15 mouse cellular contexts compared by ENCODE assay signal in the genomic region with DNA sequence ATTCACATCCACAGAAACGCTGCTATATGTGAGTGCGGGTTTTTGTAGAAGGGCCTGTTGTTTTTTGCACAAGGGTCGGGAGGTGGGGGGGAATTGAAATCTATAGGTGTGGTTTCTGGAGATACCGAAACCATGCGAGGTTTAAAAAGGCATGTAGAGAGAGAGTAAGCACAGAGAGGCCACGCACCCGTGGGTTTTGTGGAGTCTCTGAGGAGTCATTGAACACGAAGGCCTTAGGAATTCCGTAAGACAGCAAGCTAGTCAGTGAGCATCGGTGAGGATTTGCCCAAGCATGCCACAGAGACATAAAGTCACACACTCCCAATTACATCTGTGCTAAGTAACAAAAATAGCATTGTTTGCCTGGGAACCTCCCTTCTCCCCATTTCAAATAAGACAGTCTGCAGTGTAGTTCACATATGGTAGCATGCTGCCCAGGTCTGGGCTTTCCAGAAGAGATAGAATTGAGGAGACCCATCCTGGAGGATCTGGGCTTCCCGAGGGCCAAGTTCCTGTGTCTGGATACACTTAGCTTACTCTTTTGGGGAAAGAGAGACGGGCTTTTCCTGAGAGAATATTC. TPM values are rescaled to one million over a fixed set of nuclear protein-coding genes. Genes with fewer than 3 reads are reported as not detected.
DNase-seq lines count a peak whose midpoint lies in the region; ATAC-seq lines count a peak whose summit lies in the region.
"Had no signal": no experiment of that assay in that cellular context is flagged by ENCODE, and none has a peak within 500 bp of the region (broad histone marks: within the 10 kb centered on the region; RNA-seq: fewer than 3 reads in every experiment).

No protein-coding gene starts in this region.

- peaks cover 45% of the 10 kb centered on the region for H3K4me1 ChIP-seq in kidney, embryonic 14.5 days (ENCODE audit: control insufficient read depth, insufficient read depth, low read length)
- H3K4me1 ChIP-seq in intestine, embryonic 16.5 days (ENCODE audit: control insufficient read depth, insufficient read depth, low read length) = peaks cover 3% of the 10 kb centered on the region; the same call in 1 of the 2 replicates
- peaks cover 23% of the 10 kb centered on the region for H3K4me1 ChIP-seq in neural tube, embryonic 11.5 days (ENCODE audit: control insufficient read depth, insufficient read depth, low read length)
- no peaks in the 10 kb centered on the region for H3K4me1 ChIP-seq in forebrain, embryonic 13.5 days

- WGBS in kidney, embryonic 14.5 days = 4% methylated on average over 12 of the region's 12 CpGs
- 6% methylated on average over 12 of the region's 12 CpGs for WGBS in intestine, embryonic 16.5 days
- WGBS in neural tube, embryonic 11.5 days = 4% methylated on average over 12 of the region's 12 CpGs
- 5% methylated on average over 12 of the region's 12 CpGs for WGBS in forebrain, embryonic 13.5 days

- peak overlapping the region; percentile 71 for H3K4me2 ChIP-seq in kidney, embryonic 14.5 days (replicated peaks; ENCODE audit: low read depth, low read length)
- no peak overlapping the region for H3K4me2 ChIP-seq in intestine, embryonic 16.5 days (ENCODE audit: low read depth, low read length)
- H3K4me2 ChIP-seq in neural tube, embryonic 11.5 days (ENCODE audit: low read depth) = peak overlapping the region; percentile 41
- no peak overlapping the region for H3K4me2 ChIP-seq in forebrain, embryonic 13.5 days

- H3K27me3 ChIP-seq in kidney, embryonic 14.5 days (ENCODE audit: control insufficient read depth, insufficient read depth, low read length) = peaks cover 3% of the 10 kb centered on the region; the same call in 1 of the 2 replicates
- peaks cover 74% of the 10 kb centered on the region for H3K27me3 ChIP-seq in intestine, embryonic 16.5 days (replicated peaks; ENCODE audit: control insufficient read depth, insufficient read depth, low read length)
- peaks cover 61% of the 10 kb centered on the region for H3K27me3 ChIP-seq in neural tube, embryonic 11.5 days (ENCODE audit: control insufficient read depth, insufficient read depth, low read length)
- H3K27me3 ChIP-seq in forebrain, embryonic 13.5 days = peaks cover 100% of the 10 kb centered on the region

- peak overlapping the region; percentile 93 for H3K27ac ChIP-seq in kidney, embryonic 14.5 days (ENCODE audit: low read depth, low read length)
- no peak overlapping the region for H3K27ac ChIP-seq in intestine, embryonic 16.5 days (ENCODE audit: low read length)
- H3K27ac ChIP-seq in neural tube, embryonic 11.5 days (ENCODE audit: low read depth, low read length) = peak overlapping the region; percentile 76
- H3K27ac ChIP-seq in forebrain, embryonic 13.5 days = no peak overlapping the region

- no peak for DNase-seq in kidney, adult 18-20 months
- peak; percentile 22 for DNase-seq in embryo, embryonic 11 days
- DNase-seq in neural tube, embryonic 11.5 days (ENCODE audit: low spot score) = peak; percentile 16
- no peak for DNase-seq in left cerebral cortex, adult 11 months (ENCODE audit: low spot score)
- DNase-seq: cerebellum, postnatal 36 days; right cerebral cortex, postnatal 14 days; thymus, adult 2 months had no signal

- ATAC-seq in kidney, embryonic 14.5 days (ENCODE audit: low FRiP score, low TSS enrichment) = no peak
- ATAC-seq in intestine, embryonic 16.5 days = no peak
- ATAC-seq in neural tube, embryonic 11.5 days (ENCODE audit: insufficient read depth, low FRiP score, low TSS enrichment) = no peak
- no peak for ATAC-seq in forebrain, embryonic 13.5 days
- ATAC-seq: hindbrain, embryonic 16.5 days; midbrain, embryonic 16.5 days had no signal

- H3K9ac ChIP-seq in kidney, embryonic 14.5 days (ENCODE audit: low read depth, low read length) = peak overlapping the region; percentile 94
- 0 out of 2 replicates have a peak overlapping the region, but pooled peaks have one; percentile 10 for H3K9ac ChIP-seq in intestine, embryonic 16.5 days (ENCODE audit: low read depth, low read length)
- H3K9ac ChIP-seq in neural tube, embryonic 11.5 days (ENCODE audit: low read length) = peak overlapping the region; percentile 84
- no peak overlapping the region for H3K9ac ChIP-seq in forebrain, embryonic 13.5 days

- no peaks in the 10 kb centered on the region for H3K36me3 ChIP-seq in kidney, embryonic 14.5 days (ENCODE audit: control insufficient read depth, insufficient read depth, low read length)
- no peaks in the 10 kb centered on the region for H3K36me3 ChIP-seq in intestine, embryonic 16.5 days (ENCODE audit: control insufficient read depth, insufficient read depth, low read length)
- no peaks in the 10 kb centered on the region for H3K36me3 ChIP-seq in neural tube, embryonic 11.5 days (ENCODE audit: control insufficient read depth, insufficient read depth, low read length)
- H3K36me3 ChIP-seq in forebrain, embryonic 13.5 days (ENCODE audit: poor library complexity, severe bottlenecking) = no peaks in the 10 kb centered on the region

- H3K9me3 ChIP-seq in kidney, embryonic 14.5 days (ENCODE audit: control insufficient read depth, low read length) = no peaks in the 10 kb centered on the region
- H3K9me3 ChIP-seq in intestine, embryonic 16.5 days (ENCODE audit: control insufficient read depth, low read length) = no peaks in the 10 kb centered on the region
- H3K9me3 ChIP-seq in neural tube, embryonic 11.5 days (ENCODE audit: control insufficient read depth, low read length) = no peaks in the 10 kb centered on the region
- peaks cover 7% of the 10 kb centered on the region for H3K9me3 ChIP-seq in forebrain, embryonic 13.5 days (replicated peaks)

- peak overlapping the region; percentile 77 for H3K4me3 ChIP-seq in kidney, embryonic 14.5 days (ENCODE audit: low read length)
- H3K4me3 ChIP-seq in intestine, embryonic 16.5 days (ENCODE audit: low read length) = peak overlapping the region; percentile 38
- H3K4me3 ChIP-seq in neural tube, embryonic 11.5 days (ENCODE audit: low read depth, low read length) = peak overlapping the region; percentile 57
- H3K4me3 ChIP-seq in forebrain, embryonic 13.5 days = no peak overlapping the region

RNA-seq across cellular contexts. Expression of gene Hoxb9, which starts 18.6 kb away (rescaled TPM):
- 30.0 and 41.4 TPM in 2 replicates for polyA plus RNA-seq in kidney, embryonic 14.5 days (2014; fragmentation: Nextera tagmentation; extraction: Ambion mirVana)
- polyA plus RNA-seq in intestine, embryonic 16.5 days (2015; fragmentation: Nextera tagmentation; extraction: Ambion mirVana) = 0.99 and 1.2 TPM in 2 replicates
- 60.7 and 67.9 TPM in 2 replicates for polyA plus RNA-seq in neural tube, embryonic 11.5 days (2014; fragmentation: Nextera tagmentation; extraction: Ambion mirVana)
- not detected in 2 replicates for polyA plus RNA-seq in forebrain, embryonic 13.5 days (2015; fragmentation: Nextera tagmentation; extraction: Ambion mirVana)
- polyA plus RNA-seq: frontal cortex, adult 2 months; heart, postnatal 0 days; liver, adult 2 months; midbrain, embryonic 16.5 days had no signal

RNA-seq across cellular contexts. Expression of gene Hoxb8, which starts 29.1 kb away (rescaled TPM):
- 12.7 and 18.6 TPM in 2 replicates for polyA plus RNA-seq in kidney, embryonic 14.5 days (2014; fragmentation: Nextera tagmentation; extraction: Ambion mirVana)
- 0.71 and 0.97 TPM in 2 replicates for polyA plus RNA-seq in intestine, embryonic 16.5 days (2015; fragmentation: Nextera tagmentation; extraction: Ambion mirVana)
- polyA plus RNA-seq in neural tube, embryonic 11.5 days (2014; fragmentation: Nextera tagmentation; extraction: Ambion mirVana) = 27.9 and 28.2 TPM in 2 replicates
- not detected in 2 replicates for polyA plus RNA-seq in forebrain, embryonic 13.5 days (2015; fragmentation: Nextera tagmentation; extraction: Ambion mirVana)
- polyA plus RNA-seq: frontal cortex, adult 2 months; heart, postnatal 0 days; midbrain, embryonic 16.5 days had no signal

RNA-seq across cellular contexts. Expression of gene Hoxb7, which starts 33.8 kb away (rescaled TPM):
- polyA plus RNA-seq in kidney, embryonic 14.5 days (2014; fragmentation: Nextera tagmentation; extraction: Ambion mirVana) = 58.6 and 61.9 TPM in 2 replicates
- polyA plus RNA-seq in intestine, embryonic 16.5 days (2015; fragmentation: Nextera tagmentation; extraction: Ambion mirVana) = 10.0 and 11.3 TPM in 2 replicates
- polyA plus RNA-seq in neural tube, embryonic 11.5 days (2014; fragmentation: Nextera tagmentation; extraction: Ambion mirVana) = 65.5 and 65.9 TPM in 2 replicates
- not detected in 2 replicates for polyA plus RNA-seq in forebrain, embryonic 13.5 days (2015; fragmentation: Nextera tagmentation; extraction: Ambion mirVana)
- polyA plus RNA-seq: frontal cortex, adult 2 months; midbrain, embryonic 16.5 days had no signal

RNA-seq across cellular contexts. Expression of gene Hoxb6, which starts 39.6 kb away (rescaled TPM):
- polyA plus RNA-seq in kidney, embryonic 14.5 days (2014; fragmentation: Nextera tagmentation; extraction: Ambion mirVana) = 44.1 and 53.1 TPM in 2 replicates
- 11.1 and 11.3 TPM in 2 replicates for polyA plus RNA-seq in intestine, embryonic 16.5 days (2015; fragmentation: Nextera tagmentation; extraction: Ambion mirVana)
- polyA plus RNA-seq in neural tube, embryonic 11.5 days (2014; fragmentation: Nextera tagmentation; extraction: Ambion mirVana) = 81.4 and 87.2 TPM in 2 replicates
- polyA plus RNA-seq in forebrain, embryonic 13.5 days (2015; fragmentation: Nextera tagmentation; extraction: Ambion mirVana) = not detected in 2 replicates
- polyA plus RNA-seq: frontal cortex, adult 2 months; heart, postnatal 0 days; midbrain, embryonic 16.5 days had no signal

RNA-seq across cellular contexts. Expression of gene Hoxb5, which starts 50.5 kb away (rescaled TPM):
- 22.1 and 24.3 TPM in 2 replicates for polyA plus RNA-seq in kidney, embryonic 14.5 days (2014; fragmentation: Nextera tagmentation; extraction: Ambion mirVana)
- polyA plus RNA-seq in intestine, embryonic 16.5 days (2015; fragmentation: Nextera tagmentation; extraction: Ambion mirVana) = 26.4 and 28.7 TPM in 2 replicates
- polyA plus RNA-seq in neural tube, embryonic 11.5 days (2014; fragmentation: Nextera tagmentation; extraction: Ambion mirVana) = 49.0 and 49.1 TPM in 2 replicates
- 0.09 TPM in 1 of 2 replicates, not detected in the other for polyA plus RNA-seq in forebrain, embryonic 13.5 days (2015; fragmentation: Nextera tagmentation; extraction: Ambion mirVana)
- polyA plus RNA-seq: frontal cortex, adult 2 months; midbrain, embryonic 16.5 days had no signal

Comparison
In these comparisons a context has a peak if more than half of its experiments do, and no peak if none do; other contexts are left out.
1. H3K27ac ChIP-seq: peak in kidney, embryonic 14.5 days (single experiment) and neural tube, embryonic 11.5 days (single experiment); none in intestine, embryonic 16.5 days (single experiment) and forebrain, embryonic 13.5 days (single experiment).
2. H3K4me2 ChIP-seq: peak in kidney, embryonic 14.5 days (single experiment) and neural tube, embryonic 11.5 days (single experiment); none in intestine, embryonic 16.5 days (single experiment) and forebrain, embryonic 13.5 days (single experiment).
3. DNase-seq: peak in embryo, embryonic 11 days (single experiment) and neural tube, embryonic 11.5 days (single experiment); none in kidney, adult 18-20 months (single experiment) and left cerebral cortex, adult 11 months (single experiment).
4. RNA of gene Hoxb9, which starts 18.6 kb away (polyA plus RNA-seq): 60.7 to 67.9 TPM in neural tube, embryonic 11.5 days and 30.0 to 41.4 TPM in kidney, embryonic 14.5 days; 0.99 to 1.2 TPM in intestine, embryonic 16.5 days and not detected in forebrain, embryonic 13.5 days; every median in the first group is over 10 times any median in the second.
5. RNA of gene Hoxb7, which starts 33.8 kb away (polyA plus RNA-seq): 65.5 to 65.9 TPM in neural tube, embryonic 11.5 days, 58.6 to 61.9 TPM in kidney, embryonic 14.5 days and 10.0 to 11.3 TPM in intestine, embryonic 16.5 days; not detected in forebrain, embryonic 13.5 days; every median in the first group is over 10 times any median in the second.